Mouse (Mus musculus): ENCODE data around the gene Gsg1.

- TF ChIP-seq ZNF384 (IDR thresholded peaks at IDR 0.05; ENCODE audit: low read depth, low read length), result no peak
- no peak for TF ChIP-seq CTCF (IDR thresholded peaks at IDR 0.05 in 2 of 3, conservative IDR thresholded peaks at IDR 0.05 in 1 of 3; ENCODE audit: control insufficient read depth in 1 of 3, insufficient read depth in 1 of 3, low read depth in 2 of 3, low read length in 3 of 3, poor library complexity in 1 of 3, severe bottlenecking in 1 of 3)
- no peak for TF ChIP-seq MAFK (IDR thresholded peaks at IDR 0.05; ENCODE audit: borderline replicate concordance, low read depth, low read length)
- no peak for TF ChIP-seq ZC3H11A (IDR thresholded peaks at IDR 0.05; ENCODE audit: low read depth, low read length)
- no peak for TF ChIP-seq POLR2AphosphoS2 (IDR thresholded peaks at IDR 0.05; ENCODE audit: low read length)
- peak; percentile 56 to 61 for TF ChIP-seq POLR2A (IDR thresholded peaks at IDR 0.05; ENCODE audit: control insufficient read depth in 1 of 2, insufficient read depth in 1 of 2, low read depth in 1 of 2, low read length in 2 of 2, poor library complexity in 1 of 2)
- TF ChIP-seq CHD1 (IDR thresholded peaks at IDR 0.05; ENCODE audit: low read depth, low read length), result no peak
- no peak for TF ChIP-seq CHD2 (IDR thresholded peaks at IDR 0.05; ENCODE audit: low read length)
- TF ChIP-seq USF1 (IDR thresholded peaks at IDR 0.05; ENCODE audit: low read depth, low read length), result no peak
- TF ChIP-seq UBTF (IDR thresholded peaks at IDR 0.05; ENCODE audit: borderline replicate concordance, insufficient read depth, low read depth, low read length), result no peak
- TF ChIP-seq RCOR1 (IDR thresholded peaks at IDR 0.05; ENCODE audit: low read depth, low read length), result no peak
- no peak for TF ChIP-seq EP300 (IDR thresholded peaks at IDR 0.05; ENCODE audit: low read depth in 1 of 2, low read length in 2 of 2)
- no peak for TF ChIP-seq BHLHE40 (IDR thresholded peaks at IDR 0.05; ENCODE audit: borderline replicate concordance, low read depth, low read length)
These were observed 56.1 kb downstream of the Gsg1 start, which contains the start of the genes Fam234b and Hebp1 for GRCm38 (mm10) chr6:135197921-135198532.

All from MEL (cell line).